Mouse (Mus musculus) cerebellum, adult 2 months (tissue): ENCODE measurements around the gene Acbd4. TPM values are rescaled to one million over a fixed set of nuclear protein-coding genes. Genes with fewer than 3 reads are reported as not detected.

Source experiments
- DNase-seq, 2 experiments: peaks; one replicate each; pipeline ENCODE4 v3.0.0; 2021
- H3K27ac ChIP-seq: fragments of 200-500 bp; 2 replicates; pipeline ENCODE4 v1.5.1; 2012; ENCODE audit warnings: low read length, control low read depth, inconsistent platforms; ENCODE audit not compliant: insufficient read depth
- H3K27me3 ChIP-seq: fragments of 200-500 bp; 2 replicates; pipeline ENCODE4 v1.6.1; 2012; ENCODE audit warnings: inconsistent platforms, mild to moderate bottlenecking, low read length, moderate library complexity; ENCODE audit not compliant: control insufficient read depth, insufficient read depth
- H3K4me1 ChIP-seq: fragments of 200-500 bp; 2 replicates; pipeline ENCODE4 v1.6.1; 2011; ENCODE audit warnings: low read length; ENCODE audit not compliant: control insufficient read depth, insufficient read depth
- H3K4me3 ChIP-seq: fragments of 200-500 bp; replicated peaks from 2 replicates; pipeline ENCODE3; 2011; ENCODE audit warnings: mild to moderate bottlenecking, low read depth, low read length, control low read depth; ENCODE audit not compliant: insufficient read depth
- CTCF ChIP-seq: fragments of 200-500 bp; IDR thresholded peaks from 2 replicates; pipeline ENCODE4 v1.5.1; 2011; ENCODE audit warnings: low read depth, mild to moderate bottlenecking, control low read depth, low read length, moderate library complexity, borderline replicate concordance; ENCODE audit not compliant: insufficient read depth
- POLR2A ChIP-seq: fragments of 200-500 bp; IDR thresholded peaks from 2 replicates; pipeline ENCODE4 v1.6.1; 2011; ENCODE audit warnings: low read length, control low read depth, borderline replicate concordance; ENCODE audit not compliant: insufficient read depth
- WGBS: fragments of 180-500 bp; shearing (Covaris S2); methylation state at CpG from one replicate; pipeline ENCODE4 v1.1.7; 2018; 5-methylcytosine and 5-hydroxymethylcytosine counted together
- polyA plus RNA-seq: library from polyadenylated mRNA; depleted of rRNA; stranded (reverse); fragments of >200 nt; gene quantifications from 2 replicates; pipeline ENCODE4 v1.2.3, GENCODE M21; 2012

Acbd4 gene
- polyA plus RNA-seq, 1 experiment: 61.5 TPM

DNA sequence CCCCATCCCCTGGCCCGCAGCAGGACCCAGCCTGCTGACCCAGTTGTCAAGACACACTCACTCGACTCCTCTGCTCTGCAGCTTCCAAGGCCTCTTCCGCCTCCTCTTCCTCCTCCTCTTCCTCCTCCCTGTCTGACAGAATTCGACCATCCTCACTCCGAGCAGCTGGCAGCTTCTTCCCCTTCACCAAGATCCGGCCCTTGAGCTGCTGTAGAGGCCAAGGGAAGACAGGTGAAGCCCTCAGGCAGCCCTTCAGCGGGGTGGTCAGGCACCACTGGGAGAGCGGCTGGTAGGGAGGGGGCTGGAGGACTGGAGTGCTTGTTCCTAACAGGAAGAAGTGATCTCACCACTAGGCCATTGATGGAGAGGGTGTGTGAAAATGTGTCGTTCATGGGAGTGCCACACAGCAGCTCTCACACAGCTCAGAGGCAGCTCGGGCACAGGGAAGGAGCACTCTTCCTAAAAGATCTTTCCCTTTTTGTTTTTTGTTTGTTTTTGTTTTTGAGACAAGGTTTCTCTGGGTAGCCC, 26.6 kb upstream of the Acbd4 start:
- peaks cover 10% of the 10 kb centered on the region for H3K4me1 ChIP-seq
- TF ChIP-seq CTCF (no peak), POLR2A (no peak)
- H3K27me3 ChIP-seq: no peaks in the 10 kb centered on the region
- DNase-seq: no peak
- H3K4me3 ChIP-seq: no peak overlapping the region
- H3K27ac ChIP-seq: no peak overlapping the region
- 47% methylated on average over 10 of the region's 10 CpGs for WGBS

DNA sequence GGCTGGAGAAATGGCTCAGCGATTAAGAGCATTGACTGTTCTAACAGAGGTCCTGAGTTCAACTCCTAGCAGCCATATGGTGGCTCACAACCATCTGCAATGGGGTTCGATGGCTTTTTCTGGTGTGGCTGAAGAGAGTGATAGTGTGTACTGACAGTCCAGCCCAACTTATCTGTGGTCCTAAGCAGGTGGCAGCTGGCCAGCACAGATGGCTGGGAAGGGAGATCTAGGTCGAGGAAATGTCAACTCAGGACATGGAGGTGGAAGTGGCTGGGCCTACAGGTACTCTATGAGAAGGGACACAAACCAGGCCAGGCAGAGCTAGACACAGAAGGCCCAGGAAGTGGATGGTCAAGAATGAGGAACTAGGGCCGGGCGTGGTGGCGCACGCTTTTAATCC, 25.5 kb upstream of the Acbd4 start:
- Histone ChIP-seq H3K27me3 (no peaks in the 10 kb centered on the region), H3K4me1 (peaks cover 10% of the 10 kb centered on the region), H3K4me3 (no peak overlapping the region), H3K27ac (no peak overlapping the region)
- peak; percentile 57 to 78 for DNase-seq
- 59% methylated on average over 7 of the region's 7 CpGs for WGBS
- no peak for TF ChIP-seq POLR2A
- no peak for TF ChIP-seq CTCF

- WGBS: 81% methylated on average over 8 of the region's 8 CpGs
- Histone ChIP-seq H3K4me1 (peaks cover 10% of the 10 kb centered on the region), H3K4me3 (no peak overlapping the region), H3K27me3 (no peaks in the 10 kb centered on the region), H3K27ac (no peak overlapping the region)
- DNase-seq: no peak
- TF ChIP-seq CTCF (no peak), POLR2A (no peak)
These were observed 24.9 kb upstream of the Acbd4 start for GRCm38 (mm10) chr11:103076581-103076980.

DNA sequence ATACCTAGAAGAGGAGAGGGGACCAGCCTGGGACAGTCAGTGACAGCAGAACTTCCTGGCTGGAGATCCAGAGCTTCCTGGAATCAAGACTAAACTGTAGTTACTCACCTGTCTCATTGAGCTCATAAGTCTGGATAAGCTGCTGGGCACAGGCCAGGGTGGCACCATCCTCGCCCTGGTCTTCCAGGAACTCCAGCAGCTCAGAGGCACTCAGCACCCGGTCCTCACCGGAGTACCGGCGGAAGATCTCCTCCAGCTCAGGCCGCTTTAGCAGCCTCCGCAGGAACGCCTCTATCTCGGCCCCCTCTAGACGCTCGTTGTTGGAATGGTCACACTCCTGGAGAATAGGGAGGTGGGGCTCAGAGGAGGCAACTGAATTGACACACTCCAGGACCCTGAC, 23.4 kb upstream of the Acbd4 start:
- TF ChIP-seq POLR2A (no peak), CTCF (no peak)
- Histone ChIP-seq H3K27ac (no peak overlapping the region), H3K4me1 (peaks cover 10% of the 10 kb centered on the region), H3K4me3 (no peak overlapping the region), H3K27me3 (no peaks in the 10 kb centered on the region)
- no peak for DNase-seq
- WGBS: 82% methylated on average over 11 of the region's 11 CpGs

DNA sequence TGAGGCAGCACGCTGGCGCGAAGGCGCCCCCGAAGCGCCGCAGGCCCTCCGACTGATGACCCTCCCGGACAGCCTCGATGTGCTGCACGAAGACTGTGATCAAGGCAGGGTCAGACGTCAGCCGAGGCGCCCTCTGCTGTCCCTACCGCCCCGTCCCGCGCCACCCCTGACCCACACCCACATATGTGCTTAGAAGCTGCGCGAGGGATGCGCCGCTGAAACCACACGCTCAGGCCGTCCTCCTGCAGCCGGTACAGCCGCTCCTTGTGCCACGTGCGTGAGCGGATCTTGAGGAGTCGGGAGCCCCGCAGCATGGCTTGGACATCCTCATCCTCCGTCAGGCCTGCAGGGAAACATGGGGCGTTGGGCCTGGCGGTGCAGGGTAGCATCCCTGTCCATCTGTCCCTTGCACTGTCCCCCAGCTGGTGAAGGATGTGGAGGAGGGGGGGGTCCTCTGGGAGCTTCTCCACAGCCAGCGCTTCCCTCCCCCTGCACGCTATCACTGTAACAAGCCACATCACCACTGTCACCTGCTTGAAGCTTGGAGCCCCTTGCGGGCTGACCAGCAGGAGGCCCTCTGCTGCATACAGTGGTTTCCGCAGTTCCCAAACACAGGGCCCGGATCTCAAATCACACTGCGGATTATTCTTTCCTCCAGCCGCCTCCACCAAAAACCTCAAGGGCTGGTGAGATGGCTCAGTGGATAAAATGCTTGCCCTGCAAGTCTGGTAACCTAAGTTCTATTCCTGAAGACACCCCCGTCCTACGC, 21.0 kb upstream of the Acbd4 start:
- 9% methylated on average over 43 of the region's 43 CpGs for WGBS
- no peak overlapping the region for H3K4me3 ChIP-seq
- DNase-seq: no peak

GRCm38 (mm10) chr11:103081631-103082030, 19.9 kb upstream of the Acbd4 start:
- no peak overlapping the region for H3K27ac ChIP-seq
- TF ChIP-seq CTCF (no peak), POLR2A (no peak)
- DNase-seq: no peak
- no peaks in the 10 kb centered on the region for H3K4me1 ChIP-seq
- H3K27me3 ChIP-seq: no peaks in the 10 kb centered on the region
- no peak overlapping the region for H3K4me3 ChIP-seq
- 66% methylated on average over 6 of the region's 6 CpGs for WGBS

More for the DNA sequence above, 21.0 kb upstream of the Acbd4 start:
- TF ChIP-seq POLR2A (no peak), CTCF (no peak)
- Histone ChIP-seq H3K4me1 (peaks cover 6% of the 10 kb centered on the region), H3K27me3 (no peaks in the 10 kb centered on the region), H3K27ac (no peak overlapping the region)

DNA sequence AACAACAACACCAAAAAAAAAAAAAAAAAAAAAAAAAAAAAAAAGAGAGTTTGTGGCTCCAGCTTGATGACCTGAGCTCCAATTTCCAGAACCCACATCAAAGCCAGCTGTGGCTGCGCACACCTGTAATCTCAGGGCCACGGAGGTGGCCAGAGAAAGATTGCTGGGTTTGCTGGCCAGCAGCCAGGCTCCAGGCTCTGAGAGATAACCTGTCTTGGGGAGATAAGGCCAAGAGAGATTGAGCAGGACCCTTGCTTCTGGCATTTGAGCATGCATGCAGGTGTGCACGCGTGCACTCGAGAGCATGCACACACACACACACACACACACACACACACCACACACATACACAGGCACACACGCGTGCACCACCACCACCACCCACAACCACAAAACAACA, 8.2 kb upstream of the Acbd4 start:
- 93% methylated on average over 7 of the region's 7 CpGs for WGBS
- Histone ChIP-seq H3K27ac (no peak overlapping the region), H3K4me3 (no peak overlapping the region), H3K4me1 (no peaks in the 10 kb centered on the region; the same call in 1 of the 2 replicates), H3K27me3 (no peaks in the 10 kb centered on the region)
- TF ChIP-seq CTCF: no peak
- no peak for TF ChIP-seq POLR2A
- DNase-seq: no peak
